In the genomic region with DNA sequence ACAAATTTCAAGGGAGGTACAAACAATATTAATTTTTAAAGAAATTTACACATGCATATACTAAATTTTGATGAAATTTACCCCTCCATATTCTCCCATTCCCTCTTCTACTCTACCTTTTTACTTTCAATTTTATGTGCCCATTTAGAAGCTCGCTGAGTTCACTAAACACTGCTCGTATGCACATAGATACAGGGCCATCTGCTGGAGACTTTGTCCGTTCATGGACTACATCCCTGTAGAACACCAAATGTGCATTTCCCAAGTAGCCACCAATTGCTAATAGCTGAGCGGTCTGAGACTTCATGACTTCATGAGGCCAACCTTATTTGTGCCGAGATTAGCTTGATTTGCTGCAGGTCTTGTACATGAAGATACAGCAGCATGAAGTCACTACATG, we compare ENCODE assay signal across 24 mouse cellular contexts.
A peak's percentile ranks its signal among the peaks of the same experiment; 100 is the strongest.
DNase-seq lines count a peak whose midpoint lies in the region; ATAC-seq and TF ChIP-seq lines count a peak whose summit lies in the region.
"Had no signal": no experiment of that assay in that cellular context is flagged by ENCODE, and none has a peak within 500 bp of the region (broad histone marks: within the 10 kb centered on the region; RNA-seq: fewer than 3 reads in every experiment).

No protein-coding gene starts in this region.

- DNase-seq in kidney, adult 9 months: peak; percentile 33
- DNase-seq in 416B (ENCODE audit: low read depth) (peak; percentile 2), CH12.LX (ENCODE audit: extremely low read depth) (no peak)
- no peak for DNase-seq in thymus, postnatal 10 days (ENCODE audit: low spot score in 2 of 2)
- no peak for DNase-seq in cerebellum, adult 18-20 months
- DNase-seq: adrenal gland, postnatal 10 days; adrenal gland, postnatal 36 days; cerebellum, adult 2 months; cerebellum, adult 9-11 months; cerebellum, postnatal 25 days; gastrocnemius, postnatal 25 days; heart, adult 18-20 months; heart, postnatal 10 days; heart, postnatal 36 days had no signal

- no peak overlapping the region for H3K27ac ChIP-seq in kidney, embryonic 14.5 days (ENCODE audit: low read depth, low read length)
- H3K27ac ChIP-seq in CH12.LX (ENCODE audit: insufficient read depth, low read depth): no peak overlapping the region
- H3K27ac ChIP-seq: embryonic facial prominence, embryonic 12.5 days; embryonic facial prominence, embryonic 15.5 days; forebrain, embryonic 15.5 days; heart, embryonic 15.5 days; hindbrain, embryonic 10.5 days; hindbrain, embryonic 13.5 days had no signal

- TF ChIP-seq CTCF in CH12.LX (conservative IDR thresholded peaks at IDR 0.05 in 1 of 2, IDR thresholded peaks at IDR 0.05 in 1 of 2; ENCODE audit: low read depth in 2 of 2, low read length in 2 of 2): peak in 1 of 2 experiments; percentile 62; a peak in 2 of 4 replicates

- no peaks in the 10 kb centered on the region for H3K4me1 ChIP-seq in kidney, embryonic 14.5 days (ENCODE audit: control insufficient read depth, insufficient read depth, low read length)
- peaks cover 0 to 18% of the 10 kb centered on the region in 2 experiments; a peak in 2 of 4 replicates for H3K4me1 ChIP-seq in CH12.LX (ENCODE audit: control insufficient read depth in 1 of 2, insufficient read depth in 2 of 2)
- H3K4me1 ChIP-seq: embryonic facial prominence, embryonic 12.5 days; embryonic facial prominence, embryonic 15.5 days; heart, embryonic 15.5 days; hindbrain, embryonic 10.5 days had no signal

- H3K9me3 ChIP-seq in kidney, embryonic 14.5 days (ENCODE audit: control insufficient read depth, low read length): no peaks in the 10 kb centered on the region
- H3K9me3 ChIP-seq in CH12.LX (replicated peaks; ENCODE audit: low read length): no peaks in the 10 kb centered on the region
- H3K9me3 ChIP-seq: embryonic facial prominence, embryonic 12.5 days; embryonic facial prominence, embryonic 15.5 days; forebrain, embryonic 15.5 days; heart, embryonic 12.5 days; heart, embryonic 15.5 days; hindbrain, embryonic 10.5 days; hindbrain, embryonic 13.5 days had no signal

- 92% methylated on average over 5 of the region's 5 CpGs for WGBS in kidney, embryonic 14.5 days

- H3K36me3 ChIP-seq in kidney, embryonic 14.5 days (ENCODE audit: control insufficient read depth, insufficient read depth, low read length): no peaks in the 10 kb centered on the region
- H3K36me3 ChIP-seq in CH12.LX (replicated peaks in 1 of 2; ENCODE audit: control insufficient read depth in 1 of 2, insufficient read depth in 1 of 2, low read length in 1 of 2): no peaks in the 10 kb centered on the region
- H3K36me3 ChIP-seq: embryonic facial prominence, embryonic 12.5 days; embryonic facial prominence, embryonic 15.5 days; forebrain, embryonic 15.5 days; heart, embryonic 12.5 days; heart, embryonic 15.5 days; hindbrain, embryonic 10.5 days; hindbrain, embryonic 13.5 days had no signal

- no peak overlapping the region for H3K9ac ChIP-seq in kidney, embryonic 14.5 days (ENCODE audit: low read depth, low read length)
- H3K9ac ChIP-seq in CH12.LX (ENCODE audit: insufficient read depth, low read depth): no peak overlapping the region
- H3K9ac ChIP-seq: embryonic facial prominence, embryonic 12.5 days; embryonic facial prominence, embryonic 15.5 days; forebrain, embryonic 15.5 days; heart, embryonic 12.5 days; heart, embryonic 15.5 days; hindbrain, embryonic 13.5 days had no signal

- no peak for ATAC-seq in kidney, embryonic 14.5 days (ENCODE audit: low FRiP score, low TSS enrichment)
- ATAC-seq: forebrain, embryonic 15.5 days; hindbrain, embryonic 16.5 days; Patski had no signal

- no peak for TF ChIP-seq EP300 in CH12.LX (IDR thresholded peaks at IDR 0.05; ENCODE audit: low read length)

- H3K79me2 ChIP-seq in CH12.LX (replicated peaks; ENCODE audit: control insufficient read depth, extremely low read depth, insufficient read depth, poor library complexity, severe bottlenecking): no peaks in the 10 kb centered on the region

- dilution Hi-C loops in CH12.LX (cut with MboI; ENCODE audit: extremely low pct_ligation_motif_present, extremely low pct_unique_long_range_greater_than_20kb, low sequenced_read_pairs): no loop called here

- H3K4me3 ChIP-seq in kidney, embryonic 14.5 days (ENCODE audit: low read length): no peak overlapping the region
- no peak overlapping the region for H3K4me3 ChIP-seq in CH12.LX (replicated peaks in 1 of 3; ENCODE audit: low read depth in 2 of 3, low read length in 2 of 3, poor library complexity in 1 of 3)
- H3K4me3 ChIP-seq: embryonic facial prominence, embryonic 12.5 days; embryonic facial prominence, embryonic 15.5 days; forebrain, embryonic 15.5 days; heart, embryonic 12.5 days; heart, embryonic 15.5 days; hindbrain, embryonic 10.5 days; hindbrain, embryonic 13.5 days had no signal

- in situ Hi-C loops in CH12.LX (cut with MboI; ENCODE audit: low pct_ligation_motif_present, low pct_unique_long_range_greater_than_20kb, low sequenced_read_pairs): no loop called here

- TF ChIP-seq POLR2A in CH12.LX (IDR thresholded peaks at IDR 0.05; ENCODE audit: low read depth, low read length): no peak

- no peak overlapping the region for H3K4me2 ChIP-seq in kidney, embryonic 14.5 days (replicated peaks; ENCODE audit: low read depth, low read length)
- no peak overlapping the region for H3K4me2 ChIP-seq in CH12.LX (ENCODE audit: insufficient read depth, low read depth, poor library complexity, severe bottlenecking)
- H3K4me2 ChIP-seq: embryonic facial prominence, embryonic 12.5 days; embryonic facial prominence, embryonic 15.5 days; forebrain, embryonic 15.5 days; heart, embryonic 12.5 days; heart, embryonic 15.5 days; hindbrain, embryonic 13.5 days had no signal

- peak; percentile 41 for TF ChIP-seq RAD21 in CH12.LX (IDR thresholded peaks at IDR 0.05; ENCODE audit: low read depth, low read length)

- H3K27me3 ChIP-seq in kidney, embryonic 14.5 days (ENCODE audit: control insufficient read depth, insufficient read depth, low read length): no peaks in the 10 kb centered on the region
- no peaks in the 10 kb centered on the region for H3K27me3 ChIP-seq in CH12.LX (replicated peaks)
- H3K27me3 ChIP-seq: embryonic facial prominence, embryonic 12.5 days; embryonic facial prominence, embryonic 15.5 days; forebrain, embryonic 15.5 days; heart, embryonic 12.5 days; heart, embryonic 15.5 days; hindbrain, embryonic 13.5 days; Patski had no signal

TF ChIP-seq in CH12.LX, 34 proteins besides CTCF, POLR2A, EP300 and RAD21:
- peak; percentile 52 for TF ChIP-seq SMC3 (IDR thresholded peaks at IDR 0.05; ENCODE audit: low read depth, low read length)
- no peak for TF ChIP-seq JUN (IDR thresholded peaks at IDR 0.05; ENCODE audit: insufficient read depth, low read depth, low read length)
- TF ChIP-seq SIN3A (IDR thresholded peaks at IDR 0.05; ENCODE audit: low read length): no peak

Comparison
In these comparisons a context has a peak if more than half of its experiments do, and no peak if none do; other contexts are left out.
1. DNase-seq: peak in kidney, adult 9 months (single experiment) and 416B (single experiment); none in CH12.LX (single experiment), thymus, postnatal 10 days (0 of 2) and cerebellum, adult 18-20 months (0 of 2).